Mouse (Mus musculus): Measurements from ENCODE around the gene Hoxc13. TPM values are rescaled to one million over a fixed set of nuclear protein-coding genes. Genes with fewer than 3 reads are reported as not detected.

Hoxc13 gene
- total RNA-seq, 4 experiments from 2014 or later: not detected

- no peak for DNase-seq (ENCODE audit: low spot score in 2 of 2)
These were observed 43.1 kb downstream of the Hoxc13 start for GRCm38 (mm10) chr15:102963671-102964640.

- DNase-seq (ENCODE audit: low spot score in 2 of 2): no peak
These were observed 44.3 kb downstream of the Hoxc13 start for GRCm38 (mm10) chr15:102965003-102965891.

GRCm38 (mm10) chr15:102965892-102966775 lies 45.2 kb downstream of the Hoxc13 start:
- DNase-seq (ENCODE audit: low spot score in 2 of 2): no peak

GRCm38 (mm10) chr15:102966776-102967311 lies 45.9 kb downstream of the Hoxc13 start, which contains the start of gene Hoxc10:
TSS of gene Hoxc10 (plus strand) at chr15:102966796.
- DNase-seq (ENCODE audit: low spot score in 2 of 2): no peak

- DNase-seq (ENCODE audit: low spot score in 2 of 2): no peak
These were observed 46.3 kb downstream of the Hoxc13 start, which contains the start of gene Hoxc5 for GRCm38 (mm10) chr15:102967312-102967510. TSS of gene Hoxc5 (plus strand) at chr15:102967443.

GRCm38 (mm10) chr15:102967511-102968397 lies 46.9 kb downstream of the Hoxc13 start:
- DNase-seq (ENCODE audit: low spot score in 2 of 2): no peak

- DNase-seq (ENCODE audit: low spot score in 2 of 2): no peak
These were observed 48.4 kb downstream of the Hoxc13 start for GRCm38 (mm10) chr15:102969296-102969695.

GRCm38 (mm10) chr15:102970740-102971139 lies 49.8 kb downstream of the Hoxc13 start:
- DNase-seq (ENCODE audit: low spot score in 2 of 2): no peak

GRCm38 (mm10) chr15:102972254-102972653 lies 51.4 kb downstream of the Hoxc13 start:
- no peak for DNase-seq (ENCODE audit: low spot score in 2 of 2)

- no peak for DNase-seq (ENCODE audit: low spot score in 2 of 2)
These were observed 51.9 kb downstream of the Hoxc13 start for GRCm38 (mm10) chr15:102972753-102973152.

- no peak for DNase-seq (ENCODE audit: low spot score in 2 of 2)
These were observed 54.1 kb downstream of the Hoxc13 start for GRCm38 (mm10) chr15:102975034-102975433.

- DNase-seq (ENCODE audit: low spot score in 2 of 2): no peak
These were observed 54.8 kb downstream of the Hoxc13 start for GRCm38 (mm10) chr15:102975688-102976111.

GRCm38 (mm10) chr15:102976171-102976570 lies 55.3 kb downstream of the Hoxc13 start, which contains the start of gene Hoxc9:
TSS of gene Hoxc9 (plus strand) at chr15:102976439.
- no peak for DNase-seq (ENCODE audit: low spot score in 2 of 2)

- DNase-seq (ENCODE audit: low spot score in 2 of 2): no peak
These were observed 55.9 kb downstream of the Hoxc13 start for GRCm38 (mm10) chr15:102976631-102977422.

- no peak for DNase-seq (ENCODE audit: low spot score in 2 of 2)
These were observed 56.6 kb downstream of the Hoxc13 start for GRCm38 (mm10) chr15:102977423-102977974.

Measured in layer of hippocampus, adult 8-10 months (tissue).